Mouse (Mus musculus) sigmoid colon, adult 10 weeks (tissue): ENCODE results near the gene Cenpc1. TPM values are rescaled to one million over a fixed set of nuclear protein-coding genes. Genes with fewer than 3 reads are reported as not detected.

Experiments
- polyA plus RNA-seq: library from polyadenylated mRNA; stranded (reverse); fragments of 350-450 nt; fragmentation: Illumina TruSeq; extraction: RNeasy Lipid Tissue Mini Kit (QIAGEN cat#74804); gene quantifications from one replicate; pipeline ENCODE4 v1.2.3, GENCODE M21; 2014; ENCODE audit warnings: low read depth, low replicate concordance

Cenpc1 gene
- polyA plus RNA-seq, result 45.5 TPM

GRCm38 (mm10) chr5:86065101-86065875 lies at the start of gene Cenpc1:
Gene Cenpc1 (minus strand): TSS chr5:86065583.

GRCm38 (mm10) chr5:86071538-86071937 lies 6.2 kb upstream of the Cenpc1 start, which contains the start of gene Stap1:
Gene Stap1 (plus strand): TSS chr5:86071746.

Other genes starting within 250 kb of the Cenpc1 start
- gene Stap1, start 6.2 kb upstream of the Cenpc1 start, polyA plus RNA-seq, result 11.2 TPM
- 34.8 TPM for gene Uba6, start 107.2 kb upstream of the Cenpc1 start, polyA plus RNA-seq
- gene Gnrhr, start 132.3 kb upstream of the Cenpc1 start, polyA plus RNA-seq, result not detected
- gene Tmprss11c, start 223.7 kb upstream of the Cenpc1 start, polyA plus RNA-seq, result not detected